Mouse (Mus musculus) cerebellum, adult 9-10 months (tissue): ENCODE data around the gene Sh3bgr.
A peak's percentile ranks its signal among the peaks of the same experiment; 100 is the strongest.

Experiments used
- DNase-seq: peaks from one replicate; pipeline ENCODE4 v3.0.0; 2022

Sh3bgr gene

GRCm38 (mm10) chr16:96199913-96200701 is at the start of gene Sh3bgr:
Sh3bgr (plus strand) TSS chr16:96200450.
- DNase-seq = peak; percentile 73

GRCm38 (mm10) chr16:96150995-96151394 is 49.3 kb upstream of the Sh3bgr start:
- peak; percentile 48 for DNase-seq

- peak; percentile 87 for DNase-seq
These were observed 48.7 kb upstream of the Sh3bgr start for GRCm38 (mm10) chr16:96151551-96151950.

- no peak for DNase-seq
These were observed 45.8 kb upstream of the Sh3bgr start for GRCm38 (mm10) chr16:96154476-96154875.

- no peak for DNase-seq
These were observed 44.2 kb upstream of the Sh3bgr start for GRCm38 (mm10) chr16:96156019-96156418.

- no peak for DNase-seq
These were observed 43.1 kb upstream of the Sh3bgr start for GRCm38 (mm10) chr16:96157171-96157570.

GRCm38 (mm10) chr16:96158511-96159080 is 41.7 kb upstream of the Sh3bgr start:
- peak; percentile 45 for DNase-seq

GRCm38 (mm10) chr16:96159091-96159731 is 41.0 kb upstream of the Sh3bgr start:
- DNase-seq = peak; percentile 64

- DNase-seq = peak; percentile 57
These were observed 40.4 kb upstream of the Sh3bgr start for GRCm38 (mm10) chr16:96159794-96160346.

- peak; percentile 72 for DNase-seq
These were observed 39.3 kb upstream of the Sh3bgr start for GRCm38 (mm10) chr16:96160927-96161326.

GRCm38 (mm10) chr16:96161336-96161735 is 38.9 kb upstream of the Sh3bgr start:
- peak; percentile 52 for DNase-seq

GRCm38 (mm10) chr16:96165723-96166264 is 34.5 kb upstream of the Sh3bgr start:
- peak; percentile 90 for DNase-seq

- DNase-seq = no peak
These were observed 31.4 kb upstream of the Sh3bgr start for GRCm38 (mm10) chr16:96168837-96169236.

- no peak for DNase-seq
These were observed 26.6 kb upstream of the Sh3bgr start for GRCm38 (mm10) chr16:96173648-96174047.

GRCm38 (mm10) chr16:96175399-96175798 is 24.9 kb upstream of the Sh3bgr start:
- DNase-seq = no peak

GRCm38 (mm10) chr16:96179156-96179555 is 21.1 kb upstream of the Sh3bgr start:
- DNase-seq = no peak

- DNase-seq = no peak
These were observed 12.6 kb upstream of the Sh3bgr start for GRCm38 (mm10) chr16:96187619-96188018.

- peak; percentile 99 for DNase-seq
These were observed 8.4 kb upstream of the Sh3bgr start, which contains the start of gene Lca5l for GRCm38 (mm10) chr16:96191531-96192506. Lca5l (minus strand) TSS chr16:96192271.

GRCm38 (mm10) chr16:96200702-96201028 is 415 bp downstream of the Sh3bgr start:
- no peak for DNase-seq

GRCm38 (mm10) chr16:96201485-96202232 is 1.4 kb downstream of the Sh3bgr start:
- DNase-seq = no peak

GRCm38 (mm10) chr16:96209789-96210188 is 9.5 kb downstream of the Sh3bgr start:
- no peak for DNase-seq
